Mouse (Mus musculus) embryo, embryonic 10.5 days (tissue): ENCODE data around the gene Pola2.

ENCODE experiments used
- DNase-seq: peaks from one replicate; pipeline ENCODE4 v3.0.0-alpha.2; 2015; ENCODE audit warnings: low spot score

Pola2 gene

DNA sequence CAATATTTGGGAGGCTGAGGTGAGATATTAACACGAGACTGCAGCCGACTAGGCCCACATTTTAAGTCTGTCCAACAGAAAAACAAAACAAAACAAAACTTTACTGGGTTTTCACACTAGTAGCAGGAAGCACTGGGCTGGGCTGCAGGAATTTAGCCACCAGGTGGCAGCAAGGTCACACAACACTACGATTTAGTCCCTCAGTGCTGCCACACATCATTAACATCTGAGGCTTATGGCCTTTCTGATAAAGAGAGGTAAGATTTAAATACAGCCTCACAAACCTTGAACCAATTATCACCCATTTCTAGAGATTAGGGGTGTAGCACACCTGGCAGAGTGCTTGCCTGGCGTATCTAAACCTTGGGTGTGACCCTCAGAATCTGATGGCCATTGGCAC lies 1.3 kb upstream of the Pola2 start:
- DNase-seq = peak; percentile 92

DNA sequence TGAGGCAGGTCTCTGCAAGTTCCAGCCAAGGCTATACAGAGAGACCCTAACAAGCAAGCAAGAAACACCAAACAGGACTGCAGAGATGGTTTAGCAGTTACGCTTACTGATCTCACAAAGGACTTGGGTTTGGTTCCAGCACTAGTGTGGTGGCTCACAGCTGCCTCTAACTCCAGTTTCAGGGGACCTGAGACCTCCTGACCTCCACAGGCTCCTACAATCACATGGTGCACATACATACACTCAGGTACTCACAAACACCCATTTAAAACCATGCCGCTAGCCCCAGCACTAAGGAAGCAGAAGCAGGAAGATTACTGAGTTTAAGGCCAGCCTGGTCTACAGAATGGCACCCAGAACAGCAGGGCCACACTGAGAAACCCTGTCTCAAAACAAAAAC lies 802 bp upstream of the Pola2 start:
- no peak for DNase-seq

DNA sequence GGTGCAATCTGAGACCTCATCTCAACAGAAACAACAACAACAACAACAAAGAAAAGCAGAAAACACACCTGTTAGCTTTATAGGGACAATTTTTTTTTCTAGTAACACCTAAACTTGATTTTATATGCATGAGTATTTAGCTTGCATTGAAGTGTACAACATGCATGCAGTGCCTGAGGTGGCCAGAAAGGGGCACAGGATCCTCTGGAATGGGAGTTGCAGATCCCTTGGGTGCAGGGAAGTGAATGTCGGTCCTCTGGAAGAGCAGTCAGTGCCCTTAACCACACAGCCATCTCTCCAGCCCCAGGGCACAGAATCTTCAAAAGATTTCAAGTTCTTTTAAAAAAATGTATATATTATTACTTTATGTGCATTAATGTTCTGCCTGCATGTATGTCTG lies 1.4 kb downstream of the Pola2 start:
- no peak for DNase-seq

DNA sequence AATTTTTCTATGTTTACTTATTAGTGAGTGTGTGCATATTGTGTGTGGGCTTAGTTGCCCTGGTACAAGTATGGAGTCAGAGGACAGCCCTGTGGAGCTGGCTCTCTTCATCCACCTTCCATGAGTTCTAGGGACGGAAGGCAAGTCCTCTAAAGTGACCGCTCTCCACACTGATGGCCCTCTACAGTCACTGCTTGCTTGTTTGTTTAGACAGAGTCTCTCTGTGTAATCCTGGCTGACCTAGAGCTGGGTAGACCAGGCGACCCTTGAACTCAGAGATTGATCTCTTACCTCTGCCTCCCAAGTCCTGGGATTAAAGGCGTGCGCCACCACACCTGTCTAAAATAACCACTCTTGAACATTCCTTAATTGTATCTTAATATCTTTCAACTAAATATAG lies 6.6 kb downstream of the Pola2 start:
- no peak for DNase-seq

DNA sequence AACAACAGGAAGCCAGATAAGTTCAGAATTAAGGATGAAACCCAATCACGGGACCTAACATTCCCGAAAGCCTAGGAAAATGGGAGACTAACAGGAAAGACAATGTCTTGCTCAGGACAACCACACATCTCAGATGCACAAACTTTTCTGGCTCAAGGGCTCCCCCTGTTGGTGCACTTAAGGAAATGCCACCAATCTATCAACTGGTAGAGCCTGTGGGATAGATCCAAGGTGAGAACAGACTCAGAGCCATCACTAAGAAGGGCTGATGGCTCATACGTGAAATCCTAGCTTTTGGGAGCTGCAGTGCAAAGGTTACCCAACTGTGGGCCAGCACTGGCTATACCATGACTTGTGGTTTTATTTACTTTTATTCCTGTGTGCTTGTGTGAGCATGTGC lies 7.3 kb downstream of the Pola2 start:
- DNase-seq = peak; percentile 90

DNA sequence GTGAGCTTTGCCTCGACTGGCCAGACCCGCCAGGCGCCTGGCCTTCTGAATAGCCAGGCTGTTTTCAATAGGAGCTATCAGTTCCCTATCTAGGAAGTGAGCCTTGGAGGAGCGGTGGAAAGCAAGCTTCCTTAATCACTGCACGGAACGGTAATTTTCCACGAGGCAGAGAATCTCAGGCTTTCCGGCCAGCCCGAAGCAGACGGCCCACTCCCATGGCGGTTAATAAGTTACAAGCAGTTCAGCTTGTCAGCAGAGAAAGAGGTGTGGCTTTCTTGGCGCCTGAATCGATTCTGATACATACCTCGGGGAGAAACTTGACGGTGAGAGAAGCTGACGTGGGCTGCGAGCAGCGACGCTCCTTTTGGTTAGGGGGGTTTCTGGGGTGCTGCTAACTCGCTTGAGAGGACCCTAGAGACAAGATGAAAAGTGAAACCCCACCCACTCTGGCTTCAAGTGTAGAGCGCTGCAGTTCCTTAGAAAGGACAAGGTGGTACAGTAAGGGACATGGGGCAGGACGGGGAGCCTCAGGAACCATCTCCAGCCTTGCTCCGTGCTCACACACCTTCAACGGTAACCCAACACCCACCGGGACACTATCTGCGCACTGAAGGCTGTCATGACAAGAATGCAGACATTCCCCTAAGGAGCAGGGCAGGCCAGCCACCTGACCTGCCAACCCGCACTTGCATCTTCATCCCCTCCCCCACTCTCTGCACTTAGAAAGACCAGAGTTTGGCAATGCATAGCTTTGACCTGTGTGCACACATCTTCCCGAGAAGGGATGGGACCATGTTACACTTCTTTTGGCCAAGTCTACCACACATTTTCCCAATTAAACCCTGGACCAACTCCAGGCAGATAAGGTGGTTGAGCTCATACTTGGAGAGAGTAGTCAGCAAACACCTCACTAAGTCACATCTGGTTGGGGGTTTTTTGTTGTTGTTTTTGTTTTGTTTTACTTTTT lies 8.0 kb downstream of the Pola2 start:
- DNase-seq = no peak

DNA sequence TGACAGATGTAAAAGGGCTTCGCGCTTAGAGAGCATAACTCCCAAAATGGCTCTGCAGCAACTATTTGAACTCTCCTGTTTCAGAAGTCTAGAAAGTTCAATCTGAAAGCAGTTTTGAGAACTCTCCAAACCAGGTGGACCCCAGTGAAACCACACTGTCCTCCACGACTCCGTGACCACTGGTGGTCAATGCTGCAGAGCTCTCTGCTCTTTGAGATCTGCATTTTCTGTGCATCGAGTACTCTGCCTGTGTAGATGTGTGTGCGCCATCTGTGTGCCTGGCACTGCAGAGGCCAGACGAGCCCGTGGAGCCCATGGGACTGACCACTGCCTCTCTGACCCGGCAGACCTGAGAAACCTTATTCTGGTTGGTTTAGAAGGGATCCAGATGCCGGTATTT lies 9.1 kb downstream of the Pola2 start:
- DNase-seq = no peak

DNA sequence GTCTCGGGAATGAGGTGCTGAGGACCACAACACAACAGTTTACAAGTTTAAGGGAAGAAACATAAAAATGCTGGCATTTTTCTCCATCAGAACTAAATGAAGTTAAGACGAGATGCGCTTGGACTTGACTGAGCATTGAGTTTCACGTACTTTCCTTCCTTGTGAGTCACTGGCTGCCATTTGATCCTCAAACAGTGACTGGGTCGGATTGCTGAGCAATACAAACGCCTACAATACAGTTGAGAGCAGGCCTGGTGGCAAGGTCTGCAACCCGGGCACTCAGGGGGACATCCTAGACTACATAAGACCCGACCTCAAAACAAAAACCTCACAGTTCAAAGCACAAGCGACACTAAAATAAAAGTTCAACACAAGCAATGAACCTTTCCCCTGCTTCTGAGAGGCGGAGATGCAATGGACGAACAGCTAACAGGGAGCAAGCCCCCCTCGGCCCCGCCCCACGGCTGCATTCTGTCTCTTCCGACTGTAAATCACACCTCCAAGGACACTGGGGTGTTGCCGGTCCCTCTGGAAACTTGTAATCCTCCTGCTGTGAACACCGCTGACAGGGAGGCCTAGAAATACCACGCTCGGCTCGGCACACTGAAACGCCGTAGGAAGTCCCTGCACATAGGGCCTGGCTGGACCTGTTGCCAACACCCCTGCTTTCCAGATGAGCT lies 9.8 kb downstream of the Pola2 start:
- DNase-seq = no peak

DNA sequence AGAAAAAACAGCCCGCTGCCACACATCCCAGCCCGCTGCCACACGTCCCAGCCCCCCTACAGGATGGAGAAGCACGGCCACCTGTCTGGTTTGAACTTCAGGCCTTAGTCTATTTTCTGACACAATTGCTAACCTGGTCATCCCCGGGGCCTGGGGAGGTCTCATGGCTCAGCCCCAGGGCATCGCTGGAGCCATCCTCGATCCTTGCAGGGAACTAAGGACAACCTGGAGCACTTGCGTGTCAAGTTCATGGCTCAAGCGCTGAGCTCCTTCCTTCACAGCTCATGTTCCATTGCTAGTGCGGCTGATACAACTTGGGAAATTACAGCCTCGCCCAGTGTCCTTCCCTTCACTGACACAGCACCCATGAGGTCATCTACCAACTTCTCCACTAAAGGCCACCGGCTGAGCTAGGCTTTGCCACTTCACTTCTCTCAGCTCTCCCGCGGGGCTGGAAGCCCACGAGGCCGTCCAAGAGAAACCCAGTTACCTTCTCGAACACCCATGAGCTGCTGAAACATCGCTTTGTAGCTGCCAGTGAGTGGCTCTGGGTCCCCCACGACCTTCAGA lies 10.7 kb downstream of the Pola2 start:
- DNase-seq = no peak

DNA sequence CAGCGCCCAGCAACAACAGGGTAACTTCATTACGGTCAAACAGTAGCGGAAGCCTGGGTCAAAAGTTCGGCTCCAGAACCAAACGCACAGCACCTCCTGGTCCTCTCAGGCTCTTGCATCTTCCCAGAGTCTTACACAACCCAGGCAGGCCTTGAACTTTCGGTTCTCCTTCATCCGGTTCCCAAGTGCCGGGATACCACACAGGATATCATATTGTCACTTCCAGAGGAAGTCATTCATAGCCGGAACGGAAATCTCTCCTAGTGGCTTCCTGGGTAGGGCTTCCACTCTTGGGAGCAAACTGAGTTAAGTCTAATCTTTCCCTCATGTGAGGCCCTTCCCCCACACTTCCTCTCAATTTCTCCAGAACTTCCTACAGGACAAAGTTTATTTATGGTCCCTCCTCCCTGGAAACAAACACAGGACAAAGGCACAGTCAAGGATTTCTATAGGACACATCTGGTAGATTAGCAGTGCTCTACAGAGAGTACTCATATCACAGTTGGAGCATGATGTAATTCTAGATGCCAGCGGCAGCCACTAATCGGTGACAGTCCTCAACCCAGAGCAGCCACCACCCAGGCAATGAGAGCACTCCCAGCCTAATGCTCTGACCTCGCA lies 11.8 kb downstream of the Pola2 start:
- peak; percentile 39 for DNase-seq

DNA sequence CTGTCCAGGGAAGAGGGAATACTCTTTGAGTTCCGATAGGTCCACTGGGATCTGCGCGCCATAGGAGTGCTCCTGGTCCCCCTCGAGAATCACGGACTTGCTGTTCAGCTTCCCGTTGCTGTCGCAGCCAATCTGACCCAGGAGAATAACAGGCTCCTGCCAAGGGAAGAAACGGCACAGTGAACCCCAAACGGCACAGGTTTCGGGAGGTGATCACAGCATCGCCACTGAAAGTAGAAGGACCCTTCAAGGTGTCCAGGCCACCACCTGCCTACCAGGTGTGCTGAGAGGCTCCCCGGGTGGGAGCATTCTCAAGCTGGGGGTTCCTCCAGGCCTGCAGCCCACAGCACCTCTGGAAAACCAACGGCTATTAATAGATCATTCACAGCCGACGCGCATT lies 12.4 kb downstream of the Pola2 start:
- no peak for DNase-seq

DNA sequence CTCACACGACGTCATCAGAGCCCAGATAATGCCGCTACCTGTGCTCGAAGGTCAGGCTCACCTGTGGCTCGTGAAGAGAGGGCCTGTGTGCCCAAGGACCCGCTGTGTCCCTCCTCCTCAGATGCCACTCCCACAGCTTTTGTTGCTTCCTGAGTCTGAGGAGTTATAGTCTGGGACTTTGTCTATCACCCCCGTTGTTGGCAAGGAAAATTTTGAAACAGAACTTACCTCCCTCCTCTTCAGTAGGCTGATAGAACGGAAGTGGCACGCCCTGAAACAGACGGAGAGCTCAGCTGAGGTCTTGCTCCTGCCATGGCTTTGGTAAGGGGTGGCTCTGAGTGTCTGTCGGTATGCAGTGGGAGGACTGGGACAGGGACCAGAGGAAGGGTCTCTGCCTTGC lies 13.8 kb downstream of the Pola2 start:
- no peak for DNase-seq

DNA sequence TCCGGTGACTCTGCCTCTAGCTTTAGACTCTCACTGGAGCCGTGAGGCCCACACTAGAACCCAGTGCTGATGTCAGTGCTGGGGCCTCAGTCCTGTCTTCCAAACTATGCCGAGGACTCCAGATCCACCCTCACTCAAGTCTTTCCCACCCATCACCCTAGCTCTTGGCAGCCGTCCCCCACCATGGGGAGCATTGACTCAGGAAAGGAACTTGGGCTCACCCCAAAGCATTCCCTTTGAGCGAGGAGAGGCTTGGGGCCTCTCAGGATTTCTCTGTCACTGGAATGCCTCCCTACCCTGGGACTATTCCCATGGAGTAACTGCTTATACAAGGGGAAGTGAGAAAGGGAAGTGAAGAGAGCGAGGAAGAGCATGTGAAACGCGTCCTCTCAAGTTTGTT lies 18.1 kb downstream of the Pola2 start:
- no peak for DNase-seq

DNA sequence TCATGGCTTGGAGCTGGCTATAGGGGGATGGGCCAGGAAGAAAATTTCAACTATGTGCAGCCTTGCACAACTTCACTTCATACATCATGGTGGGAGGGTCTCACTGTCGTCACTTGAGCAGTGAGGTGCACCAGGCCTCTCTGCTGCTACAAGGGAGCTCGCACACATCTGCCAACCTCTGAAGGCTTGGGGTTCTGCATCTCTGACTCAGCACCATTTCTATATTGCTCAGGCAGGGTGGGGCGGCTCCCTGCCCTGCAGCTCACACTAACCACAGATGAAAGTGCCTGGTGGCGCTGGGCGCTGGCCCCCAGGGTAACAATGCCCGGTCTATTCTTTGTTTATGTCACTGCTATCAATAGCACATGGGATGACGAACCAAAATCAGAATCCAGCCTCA lies 19.0 kb downstream of the Pola2 start:
- DNase-seq = peak; percentile 22

DNA sequence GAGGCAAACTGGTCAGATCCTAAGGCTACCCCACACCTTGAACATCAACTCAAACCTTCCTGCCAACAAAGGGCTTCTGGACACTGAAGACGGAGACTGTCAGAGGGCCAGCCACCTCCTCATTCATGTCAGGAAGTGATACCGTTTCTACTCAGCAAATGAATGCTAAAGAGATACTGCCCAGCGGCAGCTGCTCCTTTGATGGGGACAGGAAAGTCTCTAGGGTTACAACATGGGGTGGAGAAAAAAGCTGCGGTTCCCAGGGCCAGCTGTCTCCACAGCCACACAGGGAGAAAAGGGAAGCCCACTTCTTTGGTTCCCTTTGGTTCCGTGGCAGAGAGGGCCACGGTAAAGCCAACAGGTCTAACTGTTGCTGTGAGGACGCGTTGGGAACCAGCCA lies 19.9 kb downstream of the Pola2 start:
- DNase-seq = no peak

DNA sequence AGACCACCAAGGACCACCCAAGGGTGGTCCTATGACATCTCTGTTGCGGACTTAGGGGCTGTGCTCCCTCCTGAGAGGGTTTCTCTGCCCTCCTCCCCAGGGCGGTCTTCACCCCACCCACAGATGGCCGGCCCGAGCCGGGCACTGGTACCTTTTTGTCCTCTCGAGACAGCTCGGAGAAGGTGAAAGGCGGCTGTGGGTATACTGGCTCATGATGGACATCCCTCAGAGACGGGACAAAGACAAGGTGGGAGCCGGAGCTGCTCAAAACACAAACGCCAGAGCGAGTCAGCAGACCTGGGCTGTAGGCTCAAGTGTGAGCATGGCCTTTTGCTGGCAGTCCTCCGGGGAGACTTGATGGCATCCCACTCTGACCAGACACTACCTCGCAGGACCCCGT lies 20.6 kb downstream of the Pola2 start:
- DNase-seq = no peak

DNA sequence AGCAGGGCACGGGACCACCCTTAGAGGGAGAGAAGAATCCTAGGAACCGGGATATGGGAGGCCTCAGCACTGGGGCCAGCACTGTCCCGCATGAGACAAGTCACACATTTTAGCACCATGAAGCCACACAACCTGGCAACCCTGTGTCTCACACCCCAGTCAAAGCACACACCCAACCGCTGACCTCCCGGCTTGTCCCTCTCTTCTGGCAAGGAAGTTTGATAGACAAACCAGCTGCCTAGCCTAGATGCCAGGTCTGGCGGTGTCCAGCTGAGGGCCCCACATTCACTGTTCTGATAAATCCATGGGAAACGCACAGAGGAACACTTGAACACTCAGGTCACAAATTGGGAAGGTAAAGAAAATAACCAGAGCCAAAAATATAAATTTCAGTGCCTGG lies 21.4 kb downstream of the Pola2 start:
- no peak for DNase-seq

DNA sequence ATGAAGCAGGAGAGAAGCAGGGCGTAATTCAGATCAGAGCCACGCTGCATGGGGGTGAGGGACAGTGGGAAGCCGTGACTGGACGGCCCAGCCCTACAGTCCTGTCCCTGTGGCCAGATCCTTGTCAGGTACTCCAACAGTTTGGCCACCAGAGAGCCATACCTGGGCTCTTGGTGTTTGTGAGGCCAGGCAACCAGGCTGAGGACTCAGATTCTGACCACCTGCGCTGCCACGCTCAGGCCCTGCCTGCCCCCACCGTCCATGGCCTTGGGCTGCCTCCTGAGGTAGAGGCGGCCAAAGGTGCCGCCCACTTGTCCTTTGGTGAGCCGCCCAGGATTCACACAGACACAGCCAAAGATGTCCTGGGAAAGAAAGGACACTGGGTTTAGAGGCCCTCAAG lies 23.3 kb downstream of the Pola2 start:
- no peak for DNase-seq

DNA sequence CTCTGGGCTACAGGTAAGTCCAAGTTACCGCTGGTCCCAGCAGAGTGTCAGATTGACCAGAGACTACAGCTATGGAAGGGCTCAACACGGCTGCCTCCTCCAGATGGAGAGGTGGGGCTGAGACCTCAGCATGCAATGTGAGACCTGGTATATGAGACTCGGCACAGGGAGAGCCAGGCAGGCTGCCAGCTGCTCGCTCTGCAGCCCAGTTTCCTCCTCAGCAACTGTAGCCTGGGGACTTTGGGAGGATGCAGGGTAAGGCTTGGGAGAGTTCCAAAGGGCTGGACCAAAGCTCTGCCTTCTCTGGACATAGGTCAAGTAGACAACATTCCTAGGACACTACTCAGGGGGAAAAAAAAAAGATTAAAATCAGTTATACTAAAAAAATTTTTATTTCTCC lies 23.8 kb downstream of the Pola2 start:
- no peak for DNase-seq

DNA sequence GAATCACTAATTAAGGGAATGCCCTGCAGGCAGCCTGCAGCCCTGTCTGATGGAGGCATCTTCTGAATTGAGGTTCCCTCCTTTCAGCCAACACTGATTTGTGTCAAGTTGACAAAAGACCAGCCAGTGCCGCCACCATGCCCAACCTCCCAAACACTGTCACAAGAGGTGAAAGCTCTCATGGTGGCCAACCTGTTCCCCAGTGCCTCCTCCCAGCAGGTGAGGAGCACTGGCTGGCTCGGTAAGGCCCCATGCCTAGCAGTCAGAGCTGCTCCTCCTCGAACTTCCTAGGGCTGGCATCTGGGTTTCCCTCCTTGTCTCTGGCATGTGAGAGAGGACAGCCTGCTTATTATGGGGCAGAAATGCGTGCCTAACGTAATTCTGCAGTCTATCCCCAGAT lies 24.3 kb downstream of the Pola2 start:
- no peak for DNase-seq

DNA sequence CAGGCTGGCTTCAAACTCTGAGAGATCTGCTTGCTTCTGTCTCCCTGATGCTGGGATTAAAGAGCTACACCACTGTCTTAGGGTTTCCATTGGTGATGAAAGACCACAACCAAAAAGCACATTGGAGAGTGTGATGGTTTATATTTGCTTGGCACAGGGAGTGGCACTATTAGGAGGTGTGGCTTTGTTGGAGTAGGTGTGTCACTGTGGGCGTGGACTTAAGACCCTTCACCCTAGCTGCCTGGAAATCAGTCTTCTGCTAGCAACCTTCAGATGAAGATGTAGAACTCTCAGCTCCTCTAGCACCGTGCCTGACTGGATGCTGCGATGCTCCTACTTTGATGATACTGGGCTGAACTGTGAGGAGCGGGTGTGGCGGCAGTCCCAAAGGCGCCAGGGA lies 25.5 kb downstream of the Pola2 start:
- DNase-seq = no peak

DNA sequence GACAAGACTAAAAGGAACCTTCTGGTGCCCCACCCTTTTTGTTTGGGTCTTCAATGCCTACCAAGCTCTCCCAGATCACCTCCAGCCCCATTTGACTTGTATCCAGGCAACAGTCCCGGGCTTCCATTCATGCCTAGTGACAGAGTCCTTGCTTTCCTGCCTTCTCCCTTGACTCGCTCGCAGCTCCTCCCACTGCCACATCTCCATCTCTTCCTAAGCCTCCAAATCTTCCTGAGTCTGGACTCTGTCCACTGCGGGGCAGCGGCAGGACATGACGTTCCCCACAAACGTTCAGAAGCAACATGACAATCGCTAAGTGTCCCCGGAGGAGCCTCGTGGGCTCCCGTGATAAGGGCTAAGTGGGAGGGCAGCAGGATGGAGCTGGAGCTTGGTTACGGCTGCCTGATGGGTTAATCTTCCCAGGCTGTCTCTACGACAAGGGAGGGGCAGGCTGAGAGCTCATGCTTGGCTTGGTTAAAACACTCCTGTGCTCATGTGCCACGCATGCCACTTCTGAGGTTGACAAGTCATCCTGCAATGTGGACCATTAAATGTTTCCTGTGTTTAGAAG lies 26.1 kb downstream of the Pola2 start:
- DNase-seq = no peak
